Mouse (Mus musculus) liver, embryonic 11.5 days (tissue): ENCODE data around the gene Usp54. TPM values are rescaled to one million over a fixed set of nuclear protein-coding genes. Genes with fewer than 3 reads are reported as not detected.

Experiments used
- ATAC-seq: fragments of 200-750 bp; cut with Nextera tagmentation; replicated peaks from 2 replicates; pipeline ENCODE4 v1.8.0; 2017; ENCODE audit warnings: moderate number of reproducible peaks, mild to moderate bottlenecking, moderate TSS enrichment, moderate library complexity; ENCODE audit not compliant: low FRiP score
- DNase-seq: peaks from one replicate; pipeline ENCODE4 v3.0.0-alpha.2; 2017; ENCODE audit warnings: low spot score
- H3K27ac ChIP-seq: fragments of 300-500 bp; sonication (generic); 2 replicates; pipeline ENCODE4 v1.5.1; 2014; ENCODE audit warnings: mild to moderate bottlenecking, low read depth, low read length, control low read depth
- H3K27me3 ChIP-seq: fragments of 300-500 bp; sonication (generic); replicated peaks from 2 replicates; pipeline ENCODE4 v1.6.1; 2014; ENCODE audit warnings: low read length, mixed read lengths; ENCODE audit not compliant: control insufficient read depth, insufficient read depth
- H3K36me3 ChIP-seq: fragments of 300-500 bp; sonication (generic); 2 replicates; pipeline ENCODE4 v1.6.1; 2014; ENCODE audit warnings: mild to moderate bottlenecking, low read length, moderate library complexity, mixed read lengths; ENCODE audit not compliant: control insufficient read depth, insufficient read depth
- H3K4me1 ChIP-seq: fragments of 300-500 bp; sonication (generic); replicated peaks from 2 replicates; pipeline ENCODE4 v1.6.1; 2014; ENCODE audit warnings: low read length, mixed read lengths; ENCODE audit not compliant: control insufficient read depth, insufficient read depth
- H3K4me2 ChIP-seq: fragments of 300-500 bp; sonication (generic); 2 replicates; pipeline ENCODE4 v1.6.1; 2014; ENCODE audit warnings: mild to moderate bottlenecking, control low read depth, moderate library complexity
- H3K4me3 ChIP-seq: fragments of 300-500 bp; sonication (generic); 2 replicates; pipeline ENCODE4 v1.5.1; 2014; ENCODE audit warnings: low read depth, low read length, control low read depth
- H3K9ac ChIP-seq: fragments of 300-500 bp; sonication (generic); 2 replicates; pipeline ENCODE4 v1.6.1; 2014; ENCODE audit warnings: low read depth, low read length, control low read depth
- H3K9me3 ChIP-seq: fragments of 300-500 bp; sonication (generic); 2 replicates; pipeline ENCODE4 v1.6.1; 2016; ENCODE audit warnings: low read length, inconsistent platforms, mixed read lengths; ENCODE audit not compliant: control insufficient read depth
- WGBS: fragments of 180-500 bp; shearing (Covaris S2); extraction: QIAGEN DNeasy Blood & Tissue Kit; methylation state at CpG from one replicate; pipeline ENCODE4 v1.1.7; 2014; 5-methylcytosine and 5-hydroxymethylcytosine counted together
- polyA plus RNA-seq: library from polyadenylated mRNA; unstranded; fragments of >200 nt; fragmentation: Nextera tagmentation; extraction: Ambion mirVana; gene quantifications from 2 replicates; pipeline ENCODE4 v1.2.1, GENCODE M21; 2014

The Usp54 gene
- polyA plus RNA-seq, 1 experiment from 2014 or later: 6.0 TPM

GRCm38 (mm10) chr14:20612820-20613219 lies 28.0 kb downstream of the Usp54 start:
- Histone ChIP-seq H3K36me3 (no peaks in the 10 kb centered on the region), H3K4me2 (no peak overlapping the region), H3K9me3 (no peaks in the 10 kb centered on the region), H3K4me3 (no peak overlapping the region), H3K27ac (no peak overlapping the region), H3K27me3 (no peaks in the 10 kb centered on the region), H3K9ac (no peak overlapping the region), H3K4me1 (peaks cover 16% of the 10 kb centered on the region)
- ATAC-seq (no peak), DNase-seq (no peak)
- WGBS: 96% methylated on average over 1 of the region's 1 CpGs

DNA sequence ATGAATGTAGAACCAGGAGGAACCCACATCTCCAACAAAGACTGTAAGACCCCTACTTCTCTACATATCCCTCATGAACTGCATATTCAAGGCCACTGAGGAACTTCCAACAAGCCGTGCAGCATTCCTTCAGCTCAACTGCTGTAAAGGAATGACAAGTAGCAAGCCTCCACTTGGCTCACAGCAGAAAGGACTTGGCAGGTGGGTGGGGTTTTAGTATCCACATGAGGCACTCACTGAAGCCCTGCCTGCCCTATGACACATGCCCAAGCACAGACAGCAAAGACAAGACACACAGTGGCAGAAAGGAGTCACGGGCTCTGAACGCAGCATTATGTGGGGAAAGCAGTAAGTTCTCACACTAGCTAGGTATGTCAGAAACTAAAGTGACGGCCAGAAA lies 30.7 kb downstream of the Usp54 start:
- ATAC-seq (no peak), DNase-seq (no peak)
- 83% methylated on average over 4 of the region's 4 CpGs for WGBS
- Histone ChIP-seq H3K9me3 (no peaks in the 10 kb centered on the region), H3K36me3 (no peaks in the 10 kb centered on the region), H3K4me2 (no peak overlapping the region), H3K27me3 (no peaks in the 10 kb centered on the region), H3K4me1 (peaks cover 4% of the 10 kb centered on the region; the same call in 1 of the 2 replicates), H3K27ac (no peak overlapping the region), H3K9ac (no peak overlapping the region), H3K4me3 (no peak overlapping the region)

GRCm38 (mm10) chr14:20609519-20609918 lies 31.3 kb downstream of the Usp54 start:
- ATAC-seq (no peak), DNase-seq (no peak)
- Histone ChIP-seq H3K27me3 (no peaks in the 10 kb centered on the region), H3K4me3 (no peak overlapping the region), H3K9ac (no peak overlapping the region), H3K4me2 (no peak overlapping the region), H3K4me1 (0 out of 2 replicates have a peak, but pooled peaks cover under 1% of the 10 kb centered on the region), H3K36me3 (no peaks in the 10 kb centered on the region), H3K27ac (no peak overlapping the region), H3K9me3 (no peaks in the 10 kb centered on the region)
- WGBS: 83% methylated on average over 3 of the region's 3 CpGs

DNA sequence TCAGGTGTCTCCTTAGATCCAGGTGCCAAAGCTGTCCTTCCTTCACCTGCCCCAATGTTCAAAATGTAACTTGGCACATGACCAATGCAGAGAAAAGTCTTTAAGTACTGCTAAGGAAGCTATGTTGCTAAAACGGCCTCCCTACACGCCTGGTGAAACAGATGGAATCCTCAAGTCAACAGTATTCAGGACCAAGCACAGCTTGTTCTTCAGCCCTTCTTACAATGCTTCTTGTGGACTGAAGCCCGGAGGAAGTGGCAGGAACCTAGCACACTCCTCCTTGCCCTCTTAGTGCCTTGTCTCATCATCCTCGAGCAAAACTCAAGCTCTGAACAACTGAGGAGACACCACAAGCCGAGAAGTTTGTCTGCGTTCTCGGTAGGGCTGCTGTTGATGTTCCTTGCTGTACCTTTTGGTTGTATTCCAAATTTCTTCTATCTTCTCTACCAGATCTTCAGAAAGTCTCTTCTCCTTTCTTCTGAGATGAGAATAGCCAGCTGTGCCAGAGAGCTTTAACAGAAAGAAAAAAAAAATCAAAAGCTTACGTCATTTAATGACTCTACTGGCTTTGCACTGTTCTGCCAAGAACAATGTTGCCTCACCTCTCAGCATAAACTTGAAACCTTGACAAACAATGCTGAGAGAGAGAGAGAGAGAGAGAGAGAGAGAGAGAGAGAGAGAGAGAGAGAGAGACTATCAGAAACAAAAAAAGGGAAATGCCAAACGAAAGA lies 33.3 kb downstream of the Usp54 start:
- no peaks in the 10 kb centered on the region for H3K4me1 ChIP-seq
- no peak overlapping the region for H3K4me2 ChIP-seq
- H3K4me3 ChIP-seq: no peak overlapping the region
- H3K9me3 ChIP-seq: no peaks in the 10 kb centered on the region
- DNase-seq (no peak), ATAC-seq (no peak)
- no peaks in the 10 kb centered on the region for H3K36me3 ChIP-seq
- H3K27me3 ChIP-seq: no peaks in the 10 kb centered on the region
- WGBS: 82% methylated on average over 9 of the region's 9 CpGs
- no peak overlapping the region for H3K27ac ChIP-seq
- no peak overlapping the region for H3K9ac ChIP-seq

GRCm38 (mm10) chr14:20601287-20601686 lies 39.6 kb downstream of the Usp54 start:
- Histone ChIP-seq H3K27me3 (no peaks in the 10 kb centered on the region), H3K36me3 (no peaks in the 10 kb centered on the region), H3K4me1 (peaks cover 14% of the 10 kb centered on the region), H3K27ac (no peak overlapping the region), H3K9me3 (no peaks in the 10 kb centered on the region), H3K4me2 (no peak overlapping the region), H3K4me3 (no peak overlapping the region), H3K9ac (no peak overlapping the region)
- DNase-seq (no peak), ATAC-seq (no peak)
- WGBS: 64% methylated on average over 1 of the region's 1 CpGs

GRCm38 (mm10) chr14:20600203-20600602 lies 40.7 kb downstream of the Usp54 start:
- ATAC-seq: peak; percentile 74
- Histone ChIP-seq H3K27ac (peak overlapping the region; percentile 55; the same call in 1 of the 2 replicates), H3K4me2 (no peak overlapping the region), H3K4me3 (no peak overlapping the region), H3K27me3 (no peaks in the 10 kb centered on the region), H3K9me3 (no peaks in the 10 kb centered on the region), H3K36me3 (no peaks in the 10 kb centered on the region), H3K4me1 (peaks cover 17% of the 10 kb centered on the region), H3K9ac (no peak overlapping the region)
- no peak for DNase-seq
- WGBS: 73% methylated on average over 2 of the region's 2 CpGs

DNA sequence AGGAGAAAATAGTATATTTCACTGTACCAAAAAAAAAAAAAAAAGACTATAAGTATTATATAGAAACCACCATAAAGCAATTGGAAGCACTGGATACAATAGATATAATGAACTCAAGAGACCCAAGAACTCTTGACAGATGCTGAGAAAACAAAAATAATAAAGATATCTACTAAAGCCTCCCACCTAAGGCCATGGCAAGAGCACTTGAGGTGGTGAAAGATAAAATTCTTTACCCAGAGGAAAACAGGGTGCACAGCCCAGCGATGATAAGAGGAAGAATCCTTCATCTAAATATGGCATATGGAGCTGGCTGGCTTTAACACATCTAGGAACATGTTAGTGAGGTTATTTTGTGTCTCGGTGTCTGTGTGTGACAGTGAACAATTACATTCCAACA lies 41.3 kb downstream of the Usp54 start:
- no peak for DNase-seq
- peak; percentile 97 for ATAC-seq
- H3K4me1 ChIP-seq: peaks cover 17% of the 10 kb centered on the region

GRCm38 (mm10) chr14:20595781-20596180 lies 45.1 kb downstream of the Usp54 start:
- no peak overlapping the region for H3K9ac ChIP-seq
- H3K27ac ChIP-seq: no peak overlapping the region
- WGBS: 72% methylated on average over 3 of the region's 3 CpGs
- no peak overlapping the region for H3K4me3 ChIP-seq
- no peaks in the 10 kb centered on the region for H3K9me3 ChIP-seq
- peaks cover 17% of the 10 kb centered on the region for H3K4me1 ChIP-seq
- DNase-seq (no peak), ATAC-seq (no peak)
- H3K4me2 ChIP-seq: no peak overlapping the region
- no peaks in the 10 kb centered on the region for H3K27me3 ChIP-seq
- no peaks in the 10 kb centered on the region for H3K36me3 ChIP-seq

More for the DNA sequence above, 41.3 kb downstream of the Usp54 start:
- Histone ChIP-seq H3K9me3 (no peaks in the 10 kb centered on the region), H3K4me2 (no peak overlapping the region), H3K27me3 (no peaks in the 10 kb centered on the region), H3K27ac (peak overlapping the region; percentile 75; the same call in 1 of the 2 replicates), H3K36me3 (no peaks in the 10 kb centered on the region), H3K9ac (no peak overlapping the region), H3K4me3 (no peak overlapping the region)
- 23% methylated on average over 2 of the region's 2 CpGs for WGBS

GRCm38 (mm10) chr14:20587458-20587857 lies 53.4 kb downstream of the Usp54 start:
- Histone ChIP-seq H3K9ac (peak overlapping the region; percentile 18; the same call in 1 of the 2 replicates), H3K36me3 (no peaks in the 10 kb centered on the region), H3K4me3 (no peak overlapping the region), H3K4me2 (peak overlapping the region; percentile 11; the same call in 1 of the 2 replicates), H3K27ac (no peak overlapping the region), H3K4me1 (peaks cover 6% of the 10 kb centered on the region; the same call in 1 of the 2 replicates), H3K27me3 (no peaks in the 10 kb centered on the region), H3K9me3 (no peaks in the 10 kb centered on the region)
- DNase-seq: no peak
- WGBS: 47% methylated on average over 5 of the region's 5 CpGs
- peak; percentile 45; the same call in 1 of the 2 replicates for ATAC-seq
